Mouse (Mus musculus): ENCODE measurements around the gene Btbd8. TPM values are rescaled to one million over a fixed set of nuclear protein-coding genes. Genes with fewer than 3 reads are reported as not detected.

Gene Btbd8
- polyA plus RNA-seq, 1 experiment from 2014 or later: 19.9 TPM

DNA sequence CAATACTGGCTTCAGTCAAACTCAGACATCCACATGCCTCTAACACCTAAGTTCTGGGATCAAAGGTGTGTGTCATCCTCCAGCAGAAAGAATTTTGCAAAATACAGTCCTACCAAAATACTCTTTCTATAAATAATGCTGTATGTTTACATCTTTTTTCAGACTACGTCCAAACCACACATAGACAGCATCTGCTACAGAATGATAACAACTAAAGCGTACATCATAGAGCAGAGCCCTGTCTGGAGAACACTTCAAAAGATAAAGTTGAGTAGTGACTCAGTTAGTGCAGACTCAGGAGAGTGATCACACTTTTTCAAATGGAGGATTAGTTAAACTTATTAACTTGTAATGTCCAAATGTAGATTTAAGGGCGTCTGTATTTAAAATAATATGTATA is 110.2 kb downstream of the Btbd8 start:
- Histone ChIP-seq H3K36me3 (ENCODE audit: control insufficient read depth, insufficient read depth, low read length) (peaks cover 38% of the 10 kb centered on the region), H3K9me3 (ENCODE audit: control insufficient read depth, low read length) (no peaks in the 10 kb centered on the region), H3K9ac (replicated peaks; ENCODE audit: low read length) (no peak overlapping the region), H3K27me3 (ENCODE audit: control insufficient read depth, insufficient read depth, low read length) (no peaks in the 10 kb centered on the region), H3K4me1 (ENCODE audit: control insufficient read depth, insufficient read depth, low read length) (no peaks in the 10 kb centered on the region), H3K27ac (replicated peaks; ENCODE audit: low read depth, low read length) (no peak overlapping the region), H3K4me3 (replicated peaks; ENCODE audit: low read depth, low read length) (no peak overlapping the region), H3K4me2 (ENCODE audit: low read length) (no peak overlapping the region)
- 90% methylated on average over 3 of the region's 3 CpGs for WGBS
- DNase-seq (no peak), ATAC-seq (ENCODE audit: low FRiP score, low TSS enrichment) (no peak)

- Histone ChIP-seq H3K4me2 (ENCODE audit: low read length) (no peak overlapping the region), H3K9me3 (ENCODE audit: control insufficient read depth, low read length) (no peaks in the 10 kb centered on the region), H3K4me1 (ENCODE audit: control insufficient read depth, insufficient read depth, low read length) (no peaks in the 10 kb centered on the region), H3K27me3 (ENCODE audit: control insufficient read depth, insufficient read depth, low read length) (no peaks in the 10 kb centered on the region), H3K27ac (replicated peaks; ENCODE audit: low read depth, low read length) (no peak overlapping the region), H3K4me3 (replicated peaks; ENCODE audit: low read depth, low read length) (no peak overlapping the region), H3K36me3 (ENCODE audit: control insufficient read depth, insufficient read depth, low read length) (peaks cover 40% of the 10 kb centered on the region), H3K9ac (replicated peaks; ENCODE audit: low read length) (no peak overlapping the region)
- WGBS: 93% methylated on average over 3 of the region's 3 CpGs
- ATAC-seq (ENCODE audit: low FRiP score, low TSS enrichment): no peak
- DNase-seq: no peak
These were observed 110.6 kb downstream of the Btbd8 start for GRCm38 (mm10) chr5:107548444-107548843.

DNA sequence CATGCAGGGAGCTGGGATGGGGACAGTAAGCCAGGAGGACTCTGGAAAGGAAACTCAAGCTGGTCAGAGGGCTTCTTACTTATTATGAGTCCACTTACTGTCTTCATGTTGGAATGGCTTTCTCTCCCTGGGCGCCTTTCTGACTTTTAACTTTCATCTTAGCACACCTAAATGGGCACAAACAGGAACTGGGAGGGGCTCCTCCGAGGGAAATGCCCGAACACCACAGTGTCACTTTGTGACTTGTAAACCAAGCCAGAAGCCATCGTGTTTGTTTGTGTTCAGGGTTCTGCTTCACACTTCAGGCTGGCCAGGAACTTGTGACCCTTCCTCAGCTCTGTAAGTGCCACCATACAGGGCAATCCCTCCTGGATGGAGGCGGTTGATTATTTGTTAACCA is 116.5 kb downstream of the Btbd8 start:
- H3K4me2 ChIP-seq (ENCODE audit: low read length): no peak overlapping the region
- H3K4me3 ChIP-seq (replicated peaks; ENCODE audit: low read depth, low read length): no peak overlapping the region
- no peak overlapping the region for H3K9ac ChIP-seq (replicated peaks; ENCODE audit: low read length)
- H3K27ac ChIP-seq (replicated peaks; ENCODE audit: low read depth, low read length): no peak overlapping the region
- no peak for DNase-seq
- H3K27me3 ChIP-seq (ENCODE audit: control insufficient read depth, insufficient read depth, low read length): no peaks in the 10 kb centered on the region
- peaks cover 64% of the 10 kb centered on the region for H3K36me3 ChIP-seq (ENCODE audit: control insufficient read depth, insufficient read depth, low read length)
- H3K4me1 ChIP-seq (ENCODE audit: control insufficient read depth, insufficient read depth, low read length): no peaks in the 10 kb centered on the region
- ATAC-seq (ENCODE audit: low FRiP score, low TSS enrichment): no peak
- H3K9me3 ChIP-seq (ENCODE audit: control insufficient read depth, low read length): no peaks in the 10 kb centered on the region
- WGBS: 96% methylated on average over 5 of the region's 5 CpGs

DNA sequence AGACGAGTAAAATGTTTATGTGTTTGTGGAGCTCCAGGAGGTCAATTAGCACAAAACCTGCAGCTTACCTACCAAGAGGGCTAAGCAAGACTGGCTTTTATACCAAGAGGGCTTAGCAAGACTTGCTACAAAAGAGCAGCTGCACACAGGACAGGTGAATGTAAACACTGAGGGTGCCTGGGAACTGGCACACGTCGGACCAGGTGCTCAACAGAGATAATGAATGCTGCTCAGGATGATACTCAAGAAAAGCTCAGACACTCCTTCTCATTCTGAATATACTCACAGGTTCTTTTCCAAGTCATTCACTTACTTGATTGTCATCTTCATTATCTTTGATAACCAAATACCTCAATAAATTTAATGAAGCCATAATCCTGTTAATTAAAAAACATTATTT is 119.2 kb downstream of the Btbd8 start:
- Histone ChIP-seq H3K4me3 (replicated peaks; ENCODE audit: low read depth, low read length) (no peak overlapping the region), H3K9ac (replicated peaks; ENCODE audit: low read length) (no peak overlapping the region), H3K4me2 (ENCODE audit: low read length) (no peak overlapping the region), H3K27ac (replicated peaks; ENCODE audit: low read depth, low read length) (no peak overlapping the region), H3K4me1 (ENCODE audit: control insufficient read depth, insufficient read depth, low read length) (no peaks in the 10 kb centered on the region), H3K9me3 (ENCODE audit: control insufficient read depth, low read length) (no peaks in the 10 kb centered on the region), H3K27me3 (ENCODE audit: control insufficient read depth, insufficient read depth, low read length) (no peaks in the 10 kb centered on the region), H3K36me3 (ENCODE audit: control insufficient read depth, insufficient read depth, low read length) (peaks cover 70% of the 10 kb centered on the region)
- DNase-seq (no peak), ATAC-seq (ENCODE audit: low FRiP score, low TSS enrichment) (no peak)
- WGBS: 87% methylated on average over 3 of the region's 3 CpGs

Other genes starting within 250 kb of the Btbd8 start
- gene Tgfbr3, start 148.4 kb upstream of the Btbd8 start, polyA plus RNA-seq (2014; fragmentation: Nextera tagmentation; extraction: Ambion mirVana): 1.4 and 4.7 TPM in 2 replicates
- gene Brdt, start 106.8 kb upstream of the Btbd8 start, polyA plus RNA-seq (2014; fragmentation: Nextera tagmentation; extraction: Ambion mirVana): 2.8 and 3.2 TPM in 2 replicates
- 0.93 and 2.9 TPM in 2 replicates for gene Ephx4, start 35.3 kb upstream of the Btbd8 start, polyA plus RNA-seq (2014; fragmentation: Nextera tagmentation; extraction: Ambion mirVana)
- not detected in 2 replicates for gene Lpcat2b, start 6.4 kb upstream of the Btbd8 start, polyA plus RNA-seq (2014; fragmentation: Nextera tagmentation; extraction: Ambion mirVana)
- gene Gm42669, start 69.6 kb downstream of the Btbd8 start, polyA plus RNA-seq (2014; fragmentation: Nextera tagmentation; extraction: Ambion mirVana): 0.84 and 0.89 TPM in 2 replicates
- 0.17 and 0.28 TPM in 2 replicates for gene 1700028K03Rik, start 96.7 kb downstream of the Btbd8 start, polyA plus RNA-seq (2014; fragmentation: Nextera tagmentation; extraction: Ambion mirVana)
- 22.4 and 27.6 TPM in 2 replicates for gene Rpap2, start 159.4 kb downstream of the Btbd8 start, polyA plus RNA-seq (2014; fragmentation: Nextera tagmentation; extraction: Ambion mirVana)
- gene Glmn, start 159.9 kb downstream of the Btbd8 start, polyA plus RNA-seq (2014; fragmentation: Nextera tagmentation; extraction: Ambion mirVana): 43.3 and 45.5 TPM in 2 replicates

All from midbrain, embryonic 14.5 days (tissue).